Mouse (Mus musculus) E14TG2a.4 (cell line): ENCODE results near the gene Tsnax.

Experiments
- CTCF ChIP-seq: conservative IDR thresholded peaks from 2 replicates; pipeline ENCODE4 v1.5.1; 2014; ENCODE audit warnings: low read length
- NANOG ChIP-seq: IDR thresholded peaks from 2 replicates; pipeline ENCODE4 v1.6.1; 2014; ENCODE audit warnings: borderline replicate concordance, low read length, mixed read lengths
- POU5F1 ChIP-seq: IDR thresholded peaks from 2 replicates; pipeline ENCODE4 v1.6.1; 2014; ENCODE audit warnings: low read length, borderline replicate concordance

DNA sequence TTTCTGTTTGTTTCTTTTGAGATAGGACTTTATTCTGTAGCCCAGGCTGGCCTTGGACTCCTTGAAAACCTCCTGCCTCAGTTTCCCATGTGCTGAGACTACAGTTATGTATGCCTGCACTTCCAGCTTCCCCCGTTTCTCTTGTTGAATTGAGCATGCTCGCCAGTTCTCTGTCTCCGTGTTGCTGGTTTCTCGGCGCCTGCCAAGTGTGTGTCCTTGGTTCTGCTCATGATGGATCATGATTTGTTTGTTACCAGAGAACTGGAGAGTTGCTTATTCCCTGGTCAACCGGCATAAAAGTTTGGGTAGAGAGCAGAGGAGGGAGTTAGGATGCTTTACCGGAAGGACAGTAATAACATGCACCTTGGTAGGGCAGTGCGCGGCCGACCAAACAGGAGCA is 61.3 kb downstream of the Tsnax start:
- TF ChIP-seq CTCF (no peak), POU5F1 (no peak), NANOG (no peak)
